Mouse (Mus musculus): ENCODE data around the gene 4930503B20Rik. TPM values are rescaled to one million over a fixed set of nuclear protein-coding genes. Genes with fewer than 3 reads are reported as not detected.

Gene 4930503B20Rik
- total RNA-seq, 2 experiments from 2014 or later: 0.51 TPM; not detected in 1

DNA sequence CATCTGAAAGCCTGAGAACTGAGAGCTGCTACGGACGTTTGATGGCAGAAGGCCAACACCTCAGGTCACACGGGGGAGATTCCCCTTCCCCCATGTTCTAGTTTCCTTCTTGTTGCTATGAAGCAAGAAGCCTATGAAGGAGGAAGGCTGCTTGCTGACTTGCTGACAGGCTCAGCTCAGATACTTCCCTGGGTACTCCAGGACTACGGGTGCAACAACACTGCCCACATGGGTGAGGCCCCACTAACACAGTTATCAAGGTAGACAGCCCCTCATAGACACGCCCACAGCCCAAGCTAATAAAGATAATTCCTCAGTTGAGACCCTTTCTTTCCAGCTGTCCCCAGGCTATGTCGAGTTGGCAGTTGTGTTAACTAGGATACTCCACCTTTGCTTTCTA lies 2.6 kb upstream of the 4930503B20Rik start:
- peak; percentile 23; the same call in 1 of the 2 replicates for ATAC-seq (ENCODE audit: poor library complexity, severe bottlenecking)

- no peak for ATAC-seq (ENCODE audit: poor library complexity, severe bottlenecking)
Observed at GRCm38 (mm10) chr3:146652431-146652830, 1.3 kb upstream of the 4930503B20Rik start.

DNA sequence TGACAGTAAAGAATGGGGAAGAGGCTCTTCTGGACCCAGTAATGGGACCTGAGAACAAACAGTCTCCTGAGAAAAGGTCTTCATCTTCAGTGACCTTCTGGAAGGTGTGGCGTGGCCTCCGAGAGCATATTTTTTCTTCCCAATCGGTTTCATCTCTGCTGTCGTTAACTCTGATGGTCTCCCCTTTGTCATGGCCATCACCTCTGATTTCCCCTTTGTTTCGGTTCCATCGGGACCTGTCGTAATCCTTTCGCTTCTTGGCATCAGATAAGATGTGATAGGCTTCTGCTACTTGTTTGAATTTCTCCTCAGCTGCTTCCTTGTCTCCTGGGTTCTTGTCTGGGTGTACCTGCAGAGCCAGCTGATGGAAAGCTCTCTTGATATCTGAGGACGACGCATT lies 401 bp downstream of the 4930503B20Rik start:
- no peak for ATAC-seq (ENCODE audit: poor library complexity, severe bottlenecking)

GRCm38 (mm10) chr3:146649311-146649894 lies 1.7 kb downstream of the 4930503B20Rik start:
- no peak for ATAC-seq (ENCODE audit: poor library complexity, severe bottlenecking)

DNA sequence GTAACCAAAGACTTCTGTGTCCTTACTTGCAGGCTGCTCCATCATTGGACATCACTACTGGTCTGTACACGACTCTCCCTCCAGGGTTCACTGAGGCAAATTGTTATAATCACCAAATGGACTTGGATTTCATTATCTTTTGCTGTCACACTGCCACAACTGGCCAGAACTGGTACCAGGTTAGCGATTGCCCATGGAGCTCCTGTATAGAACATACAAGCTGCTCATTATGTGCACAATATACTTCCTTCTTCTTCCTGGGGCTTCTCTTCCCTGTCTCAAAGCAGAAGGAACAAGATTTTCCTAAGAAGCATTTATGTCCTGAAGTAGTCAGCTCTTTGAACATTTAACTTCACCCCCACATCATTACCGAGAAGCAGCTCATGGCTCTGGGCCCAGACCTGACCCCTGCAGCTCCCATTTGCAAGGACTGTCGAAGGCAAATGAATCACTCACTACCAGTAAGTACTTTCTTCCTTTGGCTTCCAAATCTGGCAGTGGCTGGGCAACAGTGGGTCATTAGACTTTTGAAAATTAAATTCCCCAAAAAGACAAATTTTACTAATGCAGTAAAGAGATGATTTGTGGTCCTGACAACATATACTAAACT lies 9.2 kb downstream of the 4930503B20Rik start:
- no peak for ATAC-seq (ENCODE audit: poor library complexity, severe bottlenecking)

DNA sequence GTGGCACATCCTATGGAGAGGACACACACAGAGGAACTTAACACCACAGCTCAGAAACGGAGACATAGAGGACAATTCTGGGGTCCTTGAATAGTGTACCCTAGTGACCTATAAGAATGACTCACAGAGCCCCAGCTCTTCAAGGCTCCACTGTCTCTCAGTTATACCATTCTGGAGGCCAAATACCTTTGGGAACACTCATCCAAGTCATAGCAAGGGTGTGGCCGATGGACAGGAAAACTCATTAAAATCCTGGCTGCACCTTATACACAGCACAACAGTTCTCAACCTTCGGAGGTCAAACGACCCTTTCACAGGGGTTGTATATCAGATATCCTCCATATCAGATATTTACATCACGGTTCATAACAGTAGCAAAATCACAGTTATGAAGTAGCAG lies 18.6 kb downstream of the 4930503B20Rik start:
- ATAC-seq (ENCODE audit: poor library complexity, severe bottlenecking): no peak

GRCm38 (mm10) chr3:146628227-146628982 lies 22.7 kb downstream of the 4930503B20Rik start:
- 0 out of 2 replicates have a peak, but pooled peaks have one; percentile 27 for ATAC-seq (ENCODE audit: poor library complexity, severe bottlenecking)

GRCm38 (mm10) chr3:146625766-146626165 lies 25.4 kb downstream of the 4930503B20Rik start:
- no peak for ATAC-seq (ENCODE audit: poor library complexity, severe bottlenecking)

GRCm38 (mm10) chr3:146621966-146622365 lies 29.2 kb downstream of the 4930503B20Rik start:
- no peak for ATAC-seq (ENCODE audit: poor library complexity, severe bottlenecking)

GRCm38 (mm10) chr3:146620555-146621249 lies 30.4 kb downstream of the 4930503B20Rik start:
- ATAC-seq (ENCODE audit: poor library complexity, severe bottlenecking): no peak

- no peak for ATAC-seq (ENCODE audit: poor library complexity, severe bottlenecking)
Observed at GRCm38 (mm10) chr3:146620101-146620500, 31.0 kb downstream of the 4930503B20Rik start.

DNA sequence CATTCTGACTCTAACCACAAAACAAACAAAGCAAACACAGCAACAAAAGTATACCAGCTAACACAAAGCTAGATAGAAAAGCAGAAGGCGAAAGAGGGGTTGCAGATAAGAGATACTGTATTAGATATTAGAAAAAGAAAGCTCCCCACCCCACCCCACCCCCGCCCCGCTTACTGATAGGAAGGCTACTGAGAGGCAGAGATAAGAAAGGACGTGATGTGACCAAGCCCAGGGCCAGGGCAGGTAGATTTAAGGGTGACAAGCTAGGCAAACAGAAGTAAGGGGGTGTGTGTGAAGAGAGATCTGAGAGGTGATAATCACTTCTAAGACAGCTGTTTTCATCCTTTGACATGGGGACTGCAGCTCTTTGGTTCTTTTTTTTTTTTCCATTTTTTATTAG lies 32.8 kb downstream of the 4930503B20Rik start:
- no peak for ATAC-seq (ENCODE audit: poor library complexity, severe bottlenecking)

DNA sequence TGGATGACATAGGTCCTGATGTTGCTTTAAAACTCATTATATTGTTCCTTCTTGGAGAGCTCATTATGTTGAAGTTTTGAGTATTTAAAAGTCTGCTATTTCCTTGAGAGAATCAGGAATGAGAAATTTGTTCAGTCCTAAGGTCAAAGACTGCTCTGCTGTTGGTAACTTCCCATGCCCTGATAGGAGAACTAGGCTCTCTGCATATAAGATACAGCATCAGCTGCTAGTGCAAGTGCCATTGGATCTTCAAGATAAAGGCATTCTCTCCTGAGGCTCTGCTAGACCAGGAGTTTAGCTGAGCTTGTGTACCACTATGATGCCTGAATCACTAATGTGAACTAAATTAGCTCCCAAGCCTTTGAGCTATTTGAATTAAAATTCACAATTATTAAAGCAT lies 33.2 kb downstream of the 4930503B20Rik start:
- ATAC-seq (ENCODE audit: poor library complexity, severe bottlenecking): no peak

DNA sequence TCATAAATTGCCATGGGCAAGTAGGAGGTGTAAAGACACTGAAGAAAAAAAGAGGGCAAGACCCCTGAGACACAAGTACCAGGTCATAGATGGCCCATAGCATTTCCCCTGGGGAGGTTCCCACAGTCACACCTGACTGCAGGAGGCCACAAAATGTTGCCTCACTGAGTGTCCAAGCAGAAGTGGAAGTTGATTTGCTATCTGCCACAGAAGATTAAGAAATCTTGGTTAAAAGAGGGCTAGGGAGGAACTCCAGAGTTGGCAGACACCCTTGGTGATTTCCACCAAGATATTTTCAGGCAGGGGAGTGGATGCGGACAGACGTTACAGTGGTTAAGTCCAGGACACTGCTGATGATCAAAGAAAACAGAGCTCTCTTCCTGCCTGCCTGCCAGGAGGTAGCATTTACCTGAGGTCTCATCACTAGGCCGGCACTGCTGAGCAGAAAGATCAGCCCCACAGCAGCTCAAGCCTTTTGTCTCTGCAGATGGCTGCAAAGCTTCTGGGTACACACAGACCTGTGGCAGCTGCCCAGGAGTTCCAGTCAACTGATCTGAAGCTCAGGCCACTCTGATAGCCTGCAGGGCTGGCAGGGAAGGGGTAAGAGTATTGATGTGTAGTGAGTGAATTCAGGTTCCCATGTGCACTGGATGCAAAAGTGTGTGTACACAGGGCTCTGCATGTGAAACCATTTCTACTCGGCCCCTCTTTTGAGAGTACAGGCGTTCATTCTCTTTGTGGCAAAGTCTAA lies 34.4 kb downstream of the 4930503B20Rik start:
- ATAC-seq (ENCODE audit: poor library complexity, severe bottlenecking): peak; percentile 97

DNA sequence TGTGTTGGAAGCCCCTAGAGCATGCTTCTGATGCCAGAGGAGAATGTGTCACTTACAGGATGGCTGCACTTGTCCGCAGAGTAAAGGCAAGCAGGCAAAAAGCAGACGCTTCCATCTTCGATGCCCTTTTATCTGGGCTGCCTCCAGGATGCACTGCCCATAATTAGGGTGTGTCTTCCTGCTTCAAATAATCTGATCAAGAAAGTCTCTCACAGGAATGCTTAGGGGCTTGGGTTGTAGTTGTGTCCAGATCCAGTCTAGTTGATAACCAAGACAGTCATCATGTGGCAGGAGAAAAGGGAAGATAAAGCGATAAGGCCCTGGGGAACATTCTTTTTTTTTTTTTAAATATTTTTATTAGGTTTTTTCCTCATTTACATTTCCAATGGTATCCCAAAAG lies 35.6 kb downstream of the 4930503B20Rik start, which contains the start of gene Dnase2b:
Gene Dnase2b, minus strand, starts transcription at position 101 of the 400 bp plus-strand sequence.
- no peak for ATAC-seq (ENCODE audit: poor library complexity, severe bottlenecking)

DNA sequence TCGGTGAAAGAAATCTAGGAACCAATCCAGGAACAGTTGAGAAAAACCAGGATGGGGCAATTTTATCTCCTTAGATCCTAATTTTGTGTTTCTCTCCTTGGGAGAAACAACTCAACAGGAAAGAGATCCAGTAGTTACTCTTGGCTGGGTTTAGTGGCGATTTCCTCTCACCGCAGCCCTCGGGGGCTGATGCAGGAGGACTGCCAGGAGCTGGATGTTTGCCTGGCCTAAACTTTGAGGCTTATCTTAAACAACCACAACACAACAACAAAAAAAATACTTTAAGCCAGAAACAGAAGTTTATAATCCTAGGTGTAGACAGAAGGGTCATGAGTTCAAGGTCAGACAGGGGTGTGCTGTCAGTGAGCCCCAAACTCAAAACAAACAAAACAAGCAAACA lies 39.3 kb downstream of the 4930503B20Rik start:
- no peak for ATAC-seq (ENCODE audit: poor library complexity, severe bottlenecking)

DNA sequence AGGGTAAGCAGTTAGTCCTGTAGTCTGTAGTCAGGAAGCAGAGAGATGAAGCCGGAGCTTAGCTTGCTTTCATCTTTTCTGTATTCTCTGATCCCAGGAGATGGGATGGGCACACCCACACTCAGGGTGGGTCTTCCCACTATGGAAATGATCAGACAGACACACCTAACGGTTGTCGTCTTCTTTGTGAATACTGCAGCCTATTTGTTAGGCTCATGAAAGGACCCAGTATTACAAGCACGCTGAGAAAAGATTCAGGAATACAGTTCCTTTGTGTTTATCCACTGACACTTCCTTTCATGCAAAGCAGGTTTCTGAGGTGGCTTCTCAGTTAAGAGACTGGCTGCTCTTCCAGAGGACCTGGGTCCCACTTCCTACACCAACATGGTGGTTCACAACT lies 39.9 kb downstream of the 4930503B20Rik start:
- ATAC-seq (ENCODE audit: poor library complexity, severe bottlenecking): no peak

DNA sequence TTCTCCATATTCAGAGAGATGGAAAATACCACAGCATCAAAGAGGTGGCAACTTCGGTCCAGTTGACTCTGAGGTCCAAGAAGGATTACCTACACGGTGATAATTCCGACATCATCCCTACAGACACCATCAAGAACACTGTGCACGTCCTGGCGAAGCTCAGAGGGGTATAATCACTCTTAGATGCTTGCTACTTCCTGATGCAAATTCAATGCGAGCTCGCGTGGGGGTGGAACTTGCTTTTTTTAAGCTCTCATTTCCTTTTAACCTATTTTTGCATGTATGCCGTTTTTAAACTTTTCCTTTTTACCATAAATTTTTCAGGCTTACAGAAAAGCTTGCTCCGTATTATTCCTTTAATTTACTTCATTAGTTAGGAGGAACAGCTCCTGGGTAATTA lies 40.8 kb downstream of the 4930503B20Rik start:
- no peak for ATAC-seq (ENCODE audit: poor library complexity, severe bottlenecking)

GRCm38 (mm10) chr3:146607368-146607767 lies 43.7 kb downstream of the 4930503B20Rik start:
- peak; percentile 13; the same call in 1 of the 2 replicates for ATAC-seq (ENCODE audit: poor library complexity, severe bottlenecking)

GRCm38 (mm10) chr3:146604647-146605046 lies 46.5 kb downstream of the 4930503B20Rik start:
- ATAC-seq (ENCODE audit: poor library complexity, severe bottlenecking): no peak

All from megakaryocyte, adult 5-6 weeks (primary cell).